Mouse (Mus musculus) spleen, postnatal 4 days (tissue): ENCODE measurements around the gene Gabra4.
A peak's percentile ranks its signal among the peaks of the same experiment; 100 is the strongest.
"Not testable (repeated sequence)": the region's sequence is repeated elsewhere in the genome, so short reads cannot be mapped to it uniquely, and the experiment has no call there.

Source experiments
- DNase-seq, 2 experiments: peaks; one replicate each; pipeline ENCODE4 v3.0.0; 2022; ENCODE audit warnings: low spot score in 2 of 2

Gene Gabra4

DNA sequence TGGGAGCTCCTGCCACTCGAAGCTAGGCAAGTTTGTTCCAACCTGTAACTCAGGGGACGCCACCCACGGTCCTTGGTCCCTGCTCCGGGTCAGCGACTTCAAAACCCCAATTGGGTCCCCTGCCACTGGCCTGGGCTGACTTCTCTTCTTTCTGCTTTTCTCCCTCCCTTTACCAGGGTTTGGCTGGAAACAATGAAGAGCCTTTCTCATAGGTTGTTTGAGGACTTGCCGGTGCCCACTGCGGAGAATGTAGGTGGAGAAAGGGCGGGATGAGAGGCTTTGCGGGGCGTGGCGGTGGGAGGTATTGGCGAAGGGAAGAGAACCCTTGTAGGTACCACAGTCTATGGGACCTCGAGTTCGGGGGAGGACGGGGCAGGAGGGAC, at the start of gene Gabra4:
Gene Gabra4, minus strand, starts transcription at position 194 of the 383 bp plus-strand sequence.
- DNase-seq, result no peak

- no peak for DNase-seq
These were observed 43.1 kb upstream of the Gabra4 start for GRCm38 (mm10) chr5:71701273-71701614.

GRCm38 (mm10) chr5:71700468-71701272, 42.6 kb upstream of the Gabra4 start:
- DNase-seq, result peak in 1 of 2 experiments; percentile 56

GRCm38 (mm10) chr5:71699696-71700467, 41.8 kb upstream of the Gabra4 start:
- no peak for DNase-seq

DNA sequence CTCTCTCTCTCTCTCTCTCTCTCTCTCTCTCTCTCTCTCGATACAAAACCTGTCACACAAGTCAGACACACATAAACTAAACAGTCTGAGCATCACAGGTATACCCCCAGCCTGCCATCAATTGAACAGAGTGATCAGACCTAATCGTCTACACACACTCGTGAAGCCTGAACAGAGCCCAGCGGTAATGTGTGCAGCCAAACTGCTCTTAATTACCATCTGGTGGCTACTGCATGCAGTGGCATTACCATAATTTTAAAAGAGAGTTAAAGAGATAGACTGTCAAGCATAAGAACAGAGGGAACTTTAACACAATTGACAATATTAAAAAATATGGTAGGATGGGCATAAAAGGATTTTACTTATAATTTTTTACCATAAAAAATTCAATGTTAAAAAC, 7.5 kb upstream of the Gabra4 start:
- DNase-seq, result no peak

DNA sequence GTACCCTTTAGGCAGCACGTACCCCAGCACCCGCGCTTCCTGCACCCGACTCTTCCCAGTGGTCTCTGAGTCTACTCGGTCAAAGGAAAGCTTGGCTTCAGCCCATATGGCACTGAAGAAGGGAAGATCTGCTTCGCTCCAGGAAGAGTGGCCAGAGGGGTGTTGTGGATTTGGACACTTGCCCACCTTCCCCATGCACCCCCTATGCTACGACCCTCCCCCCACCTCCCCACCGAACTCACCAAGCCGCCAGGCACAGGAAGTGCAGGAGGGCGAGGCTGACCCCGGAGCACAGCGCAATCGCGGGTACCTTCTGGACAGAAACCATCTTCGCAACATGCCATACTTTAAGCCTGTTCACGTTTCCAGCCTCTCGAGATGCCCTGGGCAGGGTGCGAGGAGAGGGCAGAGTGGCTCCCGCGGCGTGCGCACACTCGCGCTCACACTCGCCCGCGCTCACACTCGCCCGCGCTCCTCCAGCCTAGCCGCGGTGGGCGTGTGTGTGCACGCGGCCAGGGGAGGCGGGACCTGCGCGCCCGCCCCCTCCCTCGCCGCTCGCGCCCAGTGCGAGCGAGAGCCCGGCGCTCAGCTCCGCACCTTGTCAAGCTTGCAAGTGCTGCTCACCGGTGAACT, 510 bp downstream of the Gabra4 start, which contains the start of gene Gabrb1:
Gene Gabrb1, plus strand, starts transcription at position 632 of the 633 bp plus-strand sequence.
- no peak for DNase-seq

GRCm38 (mm10) chr5:71656771-71657170, 1.3 kb downstream of the Gabra4 start:
- DNase-seq, result no peak

- DNase-seq, result no peak
These were observed 4.1 kb downstream of the Gabra4 start for GRCm38 (mm10) chr5:71654056-71654455.

DNA sequence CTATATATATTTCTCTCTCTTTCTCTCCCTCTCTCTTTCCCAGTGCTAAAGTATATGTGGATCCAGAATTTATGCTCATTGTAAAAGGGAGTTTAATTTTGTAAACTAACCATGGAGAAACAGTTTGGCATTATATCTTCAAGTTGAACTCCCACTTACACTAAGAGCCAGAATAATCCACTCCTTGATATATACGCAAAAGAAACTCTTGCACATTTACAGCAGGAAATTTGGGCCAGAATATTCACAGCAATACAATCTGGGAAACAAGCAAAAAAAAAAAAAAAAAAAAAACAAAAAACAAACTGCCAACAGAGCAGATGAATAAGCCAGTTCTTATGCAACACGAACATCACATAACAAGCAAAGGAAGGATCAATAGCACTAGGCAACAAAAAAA, 10.0 kb downstream of the Gabra4 start:
- DNase-seq, result no peak

DNA sequence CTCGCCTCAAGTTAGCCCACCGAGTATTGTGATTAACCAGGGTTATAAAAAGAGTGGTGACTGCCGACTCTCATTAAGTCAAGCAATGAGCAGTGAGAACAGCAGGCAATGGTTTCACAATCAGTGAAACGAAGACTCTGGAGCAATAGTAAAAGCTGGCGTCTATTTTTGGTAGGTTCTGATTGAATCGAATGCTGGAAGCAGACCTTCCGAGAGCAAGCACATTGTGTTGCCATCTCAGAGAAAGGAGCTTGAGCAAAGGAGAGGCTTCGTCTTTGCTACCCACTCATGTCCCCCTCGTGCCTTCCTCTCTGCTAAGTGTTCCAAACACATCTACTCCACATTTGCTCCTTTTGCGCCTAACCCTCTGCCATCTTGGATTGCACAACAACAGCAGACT, 18.3 kb downstream of the Gabra4 start:
- no peak for DNase-seq

DNA sequence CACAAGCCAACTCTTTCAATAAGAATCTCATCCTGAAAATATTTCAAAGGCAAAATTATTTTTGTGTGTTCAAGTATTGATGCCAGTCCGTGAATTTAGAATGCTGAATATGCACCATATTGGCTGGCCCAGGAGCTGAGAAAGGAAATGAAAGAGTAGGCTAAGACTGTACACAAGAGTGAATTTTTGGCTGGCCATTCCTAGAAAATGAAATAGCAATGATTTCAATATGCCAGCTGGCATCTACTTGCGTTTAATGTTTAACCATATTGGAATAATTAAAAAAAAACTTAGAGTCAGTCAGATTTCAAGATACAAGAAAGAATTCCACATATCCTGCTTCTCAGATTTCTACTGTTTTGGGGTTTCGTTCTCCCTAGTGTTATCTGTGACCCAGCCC, 30.3 kb downstream of the Gabra4 start:
- DNase-seq, result no peak

DNA sequence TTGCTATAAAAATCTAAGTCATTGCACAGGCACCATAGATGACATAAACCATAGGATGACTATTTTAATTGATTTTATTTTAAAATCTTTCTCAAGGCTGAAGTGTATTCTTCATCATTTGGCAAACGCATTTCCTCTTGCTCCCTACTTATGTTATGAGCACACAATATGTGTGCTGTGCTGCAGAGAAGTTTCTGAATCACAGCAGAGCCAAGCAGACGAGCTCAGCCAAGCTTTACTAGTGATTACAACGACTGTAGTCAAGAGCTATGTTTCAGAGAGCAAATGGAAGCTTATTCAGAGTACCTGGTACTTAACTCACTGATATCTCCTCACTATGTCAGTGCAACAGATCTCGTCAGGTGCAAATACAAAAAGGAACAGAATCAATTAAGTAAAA, 41.4 kb downstream of the Gabra4 start:
- DNase-seq, result no peak

DNA sequence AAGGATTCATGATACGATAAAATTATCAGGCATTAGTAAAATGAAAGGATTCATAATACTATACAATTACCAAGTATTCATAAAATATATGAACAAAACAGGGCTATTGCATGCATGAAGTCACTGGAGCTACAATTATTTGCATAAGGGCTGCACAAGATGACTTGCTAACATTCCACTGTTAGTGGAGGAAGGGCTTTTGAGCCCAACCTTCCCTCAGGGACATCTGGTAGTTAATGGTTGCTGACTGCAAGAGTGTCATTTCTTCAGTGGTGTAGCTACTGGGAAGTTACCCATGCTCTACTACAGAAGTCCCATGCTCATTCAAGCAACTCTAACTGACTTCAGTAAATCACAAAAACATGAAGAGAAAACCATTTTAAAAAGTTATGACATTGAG, 43.8 kb downstream of the Gabra4 start:
- no peak for DNase-seq

- no peak for DNase-seq
These were observed 49.4 kb downstream of the Gabra4 start for GRCm38 (mm10) chr5:71608735-71609134.

DNA sequence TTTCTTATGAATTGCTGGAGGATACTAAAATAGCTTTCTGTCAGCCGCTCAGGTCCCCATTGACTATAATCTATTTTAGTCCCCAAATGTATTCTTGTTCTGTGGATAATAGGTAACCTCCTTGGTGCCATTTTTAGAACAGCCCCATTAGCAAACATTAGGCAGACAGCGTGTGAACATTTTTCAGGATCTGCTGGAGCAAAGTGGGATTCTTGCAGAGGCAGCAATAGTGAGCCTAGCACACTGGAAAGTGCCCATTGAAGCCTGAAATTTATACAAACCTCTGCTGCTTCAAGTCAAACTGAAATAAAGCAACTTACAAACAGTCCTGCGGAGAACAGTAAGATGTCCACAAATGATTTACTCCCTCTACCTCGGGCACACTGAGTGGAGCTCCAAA, 51.2 kb downstream of the Gabra4 start:
- DNase-seq, result no peak

- no peak for DNase-seq
These were observed 53.9 kb downstream of the Gabra4 start for GRCm38 (mm10) chr5:71604128-71604690.

DNA sequence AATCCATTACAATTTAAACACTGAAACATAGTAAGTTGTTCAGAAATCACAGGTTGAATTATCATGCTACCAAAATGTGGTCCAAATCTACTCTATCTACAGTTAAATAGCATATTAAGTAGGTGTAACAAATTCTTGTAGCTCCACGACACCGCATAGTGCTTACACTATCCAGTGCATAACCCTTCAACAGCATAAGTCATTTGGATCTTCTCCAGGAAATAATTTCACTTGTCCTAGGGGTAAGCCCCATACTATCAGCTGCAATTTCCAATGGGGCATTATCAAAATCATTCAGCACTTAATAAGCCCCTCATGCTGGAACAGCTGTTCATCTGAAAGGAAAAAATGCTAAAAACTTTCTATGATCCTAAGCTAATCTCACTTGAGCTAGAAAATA, 62.8 kb downstream of the Gabra4 start:
- no peak for DNase-seq

- no peak for DNase-seq
These were observed 64.3 kb downstream of the Gabra4 start for GRCm38 (mm10) chr5:71593745-71594255.

- no peak for DNase-seq
These were observed 86.4 kb downstream of the Gabra4 start for GRCm38 (mm10) chr5:71571646-71572237.

- no peak for DNase-seq
These were observed 110.0 kb downstream of the Gabra4 start, which contains the start of gene Cox7b2 for GRCm38 (mm10) chr5:71548079-71548478. Cox7b2 (minus strand) TSS chr5:71548205.

DNA sequence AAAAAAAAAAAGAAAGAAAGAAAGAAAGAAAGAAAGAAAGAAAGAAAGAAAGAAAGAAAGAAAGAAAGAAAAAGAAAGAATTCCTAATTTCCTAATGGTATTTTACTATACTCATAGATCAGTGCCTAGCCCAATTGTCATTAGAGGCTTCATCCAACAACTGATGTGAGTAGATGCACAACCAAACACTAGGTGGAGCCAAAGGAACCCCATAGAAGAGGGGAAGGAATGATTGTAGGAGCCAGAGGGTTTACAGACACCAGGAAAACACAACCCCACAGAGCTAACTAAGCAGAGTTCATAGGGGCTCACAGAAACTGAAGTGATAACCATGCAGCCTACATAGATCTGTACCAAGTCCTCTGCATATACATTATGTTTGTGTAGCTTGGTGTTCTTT, 112.6 kb downstream of the Gabra4 start:
- DNase-seq, result no peak

GRCm38 (mm10) chr5:71525486-71525885, 132.6 kb downstream of the Gabra4 start:
- DNase-seq, result not testable (repeated sequence)
